10 mouse cellular contexts compared by ENCODE assay signal in the genomic region with DNA sequence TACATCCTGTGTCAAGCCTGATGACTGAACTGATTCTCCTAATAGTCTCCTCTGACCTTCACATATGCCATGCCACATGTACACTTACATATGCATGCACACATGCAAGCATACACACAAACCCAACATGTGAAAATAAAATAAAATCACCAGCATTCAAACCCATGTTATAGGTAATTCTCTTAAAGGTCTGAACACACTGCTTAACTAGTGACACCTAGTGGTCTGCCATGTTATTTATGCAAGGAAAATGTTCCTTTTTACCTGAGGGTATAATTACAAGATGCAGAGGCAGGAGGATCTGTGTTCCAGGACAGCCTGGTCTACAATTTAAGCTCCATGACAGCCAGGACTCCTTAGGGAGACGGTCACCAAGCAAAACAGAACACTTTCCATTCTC. TPM values are rescaled to one million over a fixed set of nuclear protein-coding genes. Genes with fewer than 3 reads are reported as not detected.
DNase-seq lines count a peak whose midpoint lies in the region; ATAC-seq and TF ChIP-seq lines count a peak whose summit lies in the region.
"Had no signal": no experiment of that assay in that cellular context is flagged by ENCODE, and none has a peak within 500 bp of the region (broad histone marks: within the 10 kb centered on the region; RNA-seq: fewer than 3 reads in every experiment).

No protein-coding gene starts in this region.

- H3K36me3 ChIP-seq in intestine, postnatal 0 days (ENCODE audit: control insufficient read depth, insufficient read depth) = peaks cover 38% of the 10 kb centered on the region
- H3K36me3 ChIP-seq in intestine, embryonic 15.5 days = peaks cover 18% of the 10 kb centered on the region
- peaks cover 91% of the 10 kb centered on the region for H3K36me3 ChIP-seq in E14TG2a.4 (ENCODE audit: insufficient read depth, low read length)

- H3K27me3 ChIP-seq in intestine, postnatal 0 days (replicated peaks; ENCODE audit: control insufficient read depth, insufficient read depth, low read length) = no peaks in the 10 kb centered on the region
- no peaks in the 10 kb centered on the region for H3K27me3 ChIP-seq in intestine, embryonic 15.5 days (replicated peaks)
- no peaks in the 10 kb centered on the region for H3K27me3 ChIP-seq in E14TG2a.4 (ENCODE audit: insufficient read depth, low read length)
- H3K27me3 ChIP-seq: megakaryocyte, embryonic 14.5 days had no signal

- H3K27ac ChIP-seq in intestine, postnatal 0 days (ENCODE audit: low read depth, low read length) = no peak overlapping the region
- H3K27ac ChIP-seq in intestine, embryonic 15.5 days = no peak overlapping the region

- no peak for ATAC-seq in intestine, postnatal 0 days
- ATAC-seq in intestine, embryonic 15.5 days = no peak

- no peaks in the 10 kb centered on the region for H3K9me3 ChIP-seq in intestine, postnatal 0 days (ENCODE audit: control insufficient read depth)
- H3K9me3 ChIP-seq in intestine, embryonic 15.5 days = no peaks in the 10 kb centered on the region
- H3K9me3 ChIP-seq in E14TG2a.4 (ENCODE audit: low read length) = no peaks in the 10 kb centered on the region
- H3K9me3 ChIP-seq: megakaryocyte, embryonic 14.5 days had no signal

- peak; percentile 65 for DNase-seq in 416B (ENCODE audit: low read depth)
- DNase-seq in embryo, embryonic 11.5 days (ENCODE audit: low read depth, low spot score) = peak; percentile 3
- DNase-seq in urinary bladder, adult 2 months (ENCODE audit: low spot score) = no peak
- DNase-seq in ovary, postnatal 14 days (ENCODE audit: low spot score) = no peak
- no peak for DNase-seq in urinary bladder, postnatal 10 days (ENCODE audit: low spot score)

- H3K4me3 ChIP-seq in intestine, postnatal 0 days (ENCODE audit: low read depth, low read length) = no peak overlapping the region
- H3K4me3 ChIP-seq in intestine, embryonic 15.5 days (replicated peaks) = no peak overlapping the region
- H3K4me3 ChIP-seq in E14TG2a.4 (replicated peaks; ENCODE audit: low read length) = no peak overlapping the region
- H3K4me3 ChIP-seq: megakaryocyte, embryonic 14.5 days had no signal

- H3K9ac ChIP-seq in intestine, postnatal 0 days (ENCODE audit: low read depth, low read length) = no peak overlapping the region
- H3K9ac ChIP-seq in intestine, embryonic 15.5 days = no peak overlapping the region

- peak; percentile 80 for TF ChIP-seq CTCF in intestine, postnatal 0 days (IDR thresholded peaks at IDR 0.05; ENCODE audit: low read depth)
- peak; percentile 60 for TF ChIP-seq CTCF in E14TG2a.4 (conservative IDR thresholded peaks at IDR 0.05; ENCODE audit: low read length)

- WGBS in intestine, postnatal 0 days = 73% methylated on average over 1 of the region's 1 CpGs
- 95% methylated on average over 1 of the region's 1 CpGs for WGBS in intestine, embryonic 15.5 days

- no peak overlapping the region for H3K4me2 ChIP-seq in intestine, postnatal 0 days (replicated peaks; ENCODE audit: low read depth)
- H3K4me2 ChIP-seq in intestine, embryonic 15.5 days (replicated peaks) = no peak overlapping the region

- H3K4me1 ChIP-seq in intestine, postnatal 0 days (replicated peaks; ENCODE audit: control insufficient read depth, insufficient read depth, low read length) = no peaks in the 10 kb centered on the region
- no peaks in the 10 kb centered on the region for H3K4me1 ChIP-seq in intestine, embryonic 15.5 days (replicated peaks)
- H3K4me1 ChIP-seq in E14TG2a.4 (replicated peaks; ENCODE audit: low read depth, low read length) = no peaks in the 10 kb centered on the region
- H3K4me1 ChIP-seq: megakaryocyte, embryonic 14.5 days had no signal

RNA-seq across cellular contexts. Expression of a gene that starts 32.1 kb away (rescaled TPM):
- polyA plus RNA-seq in intestine, postnatal 0 days (2015; fragmentation: Nextera tagmentation; extraction: Ambion mirVana) = 62.4 and 70.0 TPM in 2 replicates
- polyA plus RNA-seq in intestine, embryonic 15.5 days (2015; fragmentation: Nextera tagmentation; extraction: Ambion mirVana) = 32.6 and 36.2 TPM in 2 replicates
- polyA plus RNA-seq in urinary bladder, adult 2 months (2012; rRNA removed) = 11.2 and 15.3 TPM in 2 replicates

RNA-seq across cellular contexts. Expression of a gene that starts 41.8 kb away (rescaled TPM):
- polyA plus RNA-seq in intestine, postnatal 0 days (2015; fragmentation: Nextera tagmentation; extraction: Ambion mirVana) = 2.7 and 3.0 TPM in 2 replicates
- 7.3 and 8.0 TPM in 2 replicates for polyA plus RNA-seq in intestine, embryonic 15.5 days (2015; fragmentation: Nextera tagmentation; extraction: Ambion mirVana)
- polyA plus RNA-seq in urinary bladder, adult 2 months (2012; rRNA removed) = 8.1 and 10.3 TPM in 2 replicates

RNA-seq across cellular contexts. Expression of a gene that starts 58.6 kb away (rescaled TPM):
- polyA plus RNA-seq in intestine, postnatal 0 days (2015; fragmentation: Nextera tagmentation; extraction: Ambion mirVana) = not detected in 2 replicates
- 0.14 TPM in 1 of 2 replicates, not detected in the other for polyA plus RNA-seq in intestine, embryonic 15.5 days (2015; fragmentation: Nextera tagmentation; extraction: Ambion mirVana)
- polyA plus RNA-seq in urinary bladder, adult 2 months (2012; rRNA removed) = not detected in 2 replicates
- polyA plus RNA-seq: stomach, embryonic 14.5 days had no signal

Comparison
In these comparisons a context has a peak if more than half of its experiments do, and no peak if none do; other contexts are left out.
1. DNase-seq: peak in 416B (single experiment) and embryo, embryonic 11.5 days (single experiment); none in urinary bladder, adult 2 months (single experiment), ovary, postnatal 14 days (single experiment) and urinary bladder, postnatal 10 days (single experiment).